Mouse (Mus musculus): ENCODE results near the gene R3hcc1l.
A peak's percentile ranks its signal among the peaks of the same experiment; 100 is the strongest.

R3hcc1l gene

GRCm38 (mm10) chr19:42540649-42541048 lies 22.1 kb downstream of the R3hcc1l start:
- DNase-seq (ENCODE audit: low spot score): no peak

- DNase-seq (ENCODE audit: low spot score): no peak
Observed at GRCm38 (mm10) chr19:42558701-42559100, 40.1 kb downstream of the R3hcc1l start.

- DNase-seq (ENCODE audit: low spot score): no peak
Observed at GRCm38 (mm10) chr19:42561991-42562390, 43.4 kb downstream of the R3hcc1l start.

- DNase-seq (ENCODE audit: low spot score): no peak
Observed at GRCm38 (mm10) chr19:42562981-42563380, 44.4 kb downstream of the R3hcc1l start.

- DNase-seq (ENCODE audit: low spot score): no peak
Observed at GRCm38 (mm10) chr19:42563726-42564270, 45.2 kb downstream of the R3hcc1l start.

GRCm38 (mm10) chr19:42566283-42567019 lies 47.9 kb downstream of the R3hcc1l start:
- DNase-seq (ENCODE audit: low spot score): peak; percentile 11

- DNase-seq (ENCODE audit: low spot score): no peak
Observed at GRCm38 (mm10) chr19:42567020-42567419, 48.5 kb downstream of the R3hcc1l start.

- no peak for DNase-seq (ENCODE audit: low spot score)
Observed at GRCm38 (mm10) chr19:42569076-42569475, 50.5 kb downstream of the R3hcc1l start.

GRCm38 (mm10) chr19:42571291-42571690 lies 52.7 kb downstream of the R3hcc1l start:
- DNase-seq (ENCODE audit: low spot score): no peak

- no peak for DNase-seq (ENCODE audit: low spot score)
Observed at GRCm38 (mm10) chr19:42575317-42575716, 56.8 kb downstream of the R3hcc1l start.

- no peak for DNase-seq (ENCODE audit: low spot score)
Observed at GRCm38 (mm10) chr19:42576856-42577255, 58.3 kb downstream of the R3hcc1l start.

- no peak for DNase-seq (ENCODE audit: low spot score)
Observed at GRCm38 (mm10) chr19:42578631-42579030, 60.1 kb downstream of the R3hcc1l start.

- DNase-seq (ENCODE audit: low spot score): no peak
Observed at GRCm38 (mm10) chr19:42580701-42581100, 62.1 kb downstream of the R3hcc1l start.

GRCm38 (mm10) chr19:42582811-42583370 lies 64.3 kb downstream of the R3hcc1l start:
- no peak for DNase-seq (ENCODE audit: low spot score)

GRCm38 (mm10) chr19:42583677-42584076 lies 65.1 kb downstream of the R3hcc1l start:
- DNase-seq (ENCODE audit: low spot score): no peak

- no peak for DNase-seq (ENCODE audit: low spot score)
Observed at GRCm38 (mm10) chr19:42584188-42584587, 65.6 kb downstream of the R3hcc1l start.

- DNase-seq (ENCODE audit: low spot score): no peak
Observed at GRCm38 (mm10) chr19:42587704-42588103, 69.1 kb downstream of the R3hcc1l start.

- DNase-seq (ENCODE audit: low spot score): no peak
Observed at GRCm38 (mm10) chr19:42589246-42589645, 70.7 kb downstream of the R3hcc1l start.

- DNase-seq (ENCODE audit: low spot score): no peak
Observed at GRCm38 (mm10) chr19:42591534-42591933, 73.0 kb downstream of the R3hcc1l start.

GRCm38 (mm10) chr19:42593456-42593855 lies 74.9 kb downstream of the R3hcc1l start:
- no peak for DNase-seq (ENCODE audit: low spot score)

- no peak for DNase-seq (ENCODE audit: low spot score)
Observed at GRCm38 (mm10) chr19:42595066-42595465, 76.5 kb downstream of the R3hcc1l start.

- no peak for DNase-seq (ENCODE audit: low spot score)
Observed at GRCm38 (mm10) chr19:42597286-42597685, 78.7 kb downstream of the R3hcc1l start.

GRCm38 (mm10) chr19:42597896-42598295 lies 79.3 kb downstream of the R3hcc1l start:
- DNase-seq (ENCODE audit: low spot score): no peak

- no peak for DNase-seq (ENCODE audit: low spot score)
Observed at GRCm38 (mm10) chr19:42599891-42600290, 81.3 kb downstream of the R3hcc1l start.

All from urinary bladder, postnatal 14 days (tissue).